Mouse (Mus musculus): ENCODE measurements around the gene Syde2.

Gene Syde2

DNA sequence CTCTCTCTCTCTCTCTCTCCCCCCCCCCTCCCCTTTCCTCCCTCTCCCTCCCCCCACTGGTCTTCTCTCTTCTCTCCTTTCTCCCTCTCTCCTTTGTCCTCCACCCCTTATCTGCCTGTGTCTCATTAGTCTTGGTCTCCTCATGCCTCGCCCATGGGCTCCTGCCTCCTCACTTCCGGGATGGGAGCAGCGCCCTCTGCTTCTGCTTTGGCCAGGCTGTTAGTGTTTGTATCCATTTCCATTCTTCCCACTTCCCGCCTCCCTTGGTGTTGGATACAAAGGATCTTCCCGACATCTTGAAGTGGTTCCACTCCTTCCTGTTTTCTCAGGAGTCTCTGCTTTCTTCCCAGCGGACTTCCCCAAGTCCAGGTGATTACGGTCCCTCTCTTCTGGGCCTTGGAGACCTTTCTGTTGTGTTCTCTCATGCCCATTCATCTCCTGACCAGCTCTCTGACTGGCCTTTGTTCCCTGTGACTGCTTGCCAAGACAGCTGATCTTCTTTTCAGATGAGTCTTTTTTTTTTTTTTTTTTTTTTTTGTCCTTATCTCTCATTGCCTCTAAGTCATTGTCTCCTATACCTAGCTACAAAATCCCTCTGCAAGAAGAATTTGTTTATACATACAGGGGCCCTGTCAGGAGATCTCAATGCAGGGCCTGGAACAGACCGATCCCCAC is 24.0 kb downstream of the Syde2 start:
- DNase-seq, result no peak

DNA sequence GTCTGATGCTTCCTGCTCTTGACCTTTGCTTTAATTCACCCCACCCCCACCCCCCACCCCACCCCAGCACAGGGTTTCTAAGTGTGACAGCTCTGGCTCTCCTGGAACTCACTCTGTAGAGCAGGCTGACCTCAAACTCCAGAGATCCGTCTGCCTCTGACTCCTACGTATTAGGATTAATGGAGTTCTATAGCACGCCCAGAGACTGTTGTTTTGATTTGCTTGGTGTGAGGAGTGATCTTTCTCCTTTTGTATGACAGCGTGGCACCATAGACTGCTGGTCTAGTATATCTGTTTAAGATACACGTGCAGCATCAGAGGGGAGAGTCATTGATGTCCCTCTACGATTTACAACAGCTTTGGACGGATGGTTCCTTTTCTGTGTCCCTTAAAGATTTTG is 25.8 kb downstream of the Syde2 start:
- no peak for DNase-seq

DNA sequence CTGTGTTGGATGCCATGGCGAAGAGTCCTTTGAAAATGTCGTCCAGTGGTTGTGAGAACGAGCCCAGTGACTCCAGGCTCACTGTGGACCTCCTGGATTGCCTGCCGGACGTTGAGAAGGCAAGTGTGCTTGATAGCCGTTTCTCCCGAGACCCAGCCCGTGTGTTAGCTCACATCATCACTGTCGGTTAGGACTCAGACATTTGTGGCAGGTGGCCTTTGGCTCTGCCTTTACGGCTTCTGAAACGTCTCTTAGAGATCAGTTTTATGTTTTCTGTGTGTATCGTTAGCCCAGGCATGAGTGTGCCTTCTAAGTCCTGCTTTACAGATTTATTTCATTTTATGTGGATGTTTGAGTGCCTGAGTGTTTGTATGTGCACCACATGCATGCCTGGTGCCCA is 26.7 kb downstream of the Syde2 start:
- DNase-seq, result no peak

DNA sequence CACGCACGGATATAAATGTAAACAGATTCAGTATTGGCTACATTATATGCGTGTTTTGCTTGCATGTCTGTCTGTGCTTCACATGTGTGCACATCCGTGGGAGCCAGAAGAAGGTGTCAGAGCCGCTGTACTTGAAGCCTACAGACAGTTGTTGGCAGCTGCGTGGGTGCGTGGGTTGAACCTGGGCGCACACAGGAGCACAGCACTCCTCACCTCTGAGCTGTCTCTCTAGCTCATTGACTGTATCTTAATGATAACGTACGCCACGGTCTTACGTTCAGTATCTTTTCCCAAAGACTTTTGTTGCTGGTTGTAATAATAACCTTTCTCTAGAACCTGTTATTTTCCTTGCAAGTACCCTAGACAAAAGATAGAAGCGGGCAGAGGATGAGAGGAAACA is 29.3 kb downstream of the Syde2 start:
- DNase-seq, result no peak

DNA sequence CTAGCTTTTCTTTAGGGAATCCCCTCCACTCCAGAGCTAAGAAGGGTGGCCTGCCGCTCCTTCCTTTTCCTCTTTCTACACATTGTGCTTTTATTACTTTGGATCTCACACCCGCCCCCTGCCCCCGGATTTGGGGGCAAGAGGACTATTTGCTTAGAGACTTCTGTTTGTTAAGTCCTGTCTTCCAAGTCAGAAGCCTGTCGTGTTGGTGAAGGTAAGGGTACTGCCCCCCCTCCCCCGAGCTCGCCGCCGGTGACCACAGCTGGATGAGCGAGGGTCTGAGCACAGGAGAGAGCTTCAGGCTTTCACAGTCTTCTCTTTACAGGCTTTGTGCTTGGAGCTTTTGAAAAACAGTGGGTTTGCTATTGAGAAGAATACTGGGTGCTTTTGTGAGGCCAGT is 29.9 kb downstream of the Syde2 start:
- no peak for DNase-seq

DNA sequence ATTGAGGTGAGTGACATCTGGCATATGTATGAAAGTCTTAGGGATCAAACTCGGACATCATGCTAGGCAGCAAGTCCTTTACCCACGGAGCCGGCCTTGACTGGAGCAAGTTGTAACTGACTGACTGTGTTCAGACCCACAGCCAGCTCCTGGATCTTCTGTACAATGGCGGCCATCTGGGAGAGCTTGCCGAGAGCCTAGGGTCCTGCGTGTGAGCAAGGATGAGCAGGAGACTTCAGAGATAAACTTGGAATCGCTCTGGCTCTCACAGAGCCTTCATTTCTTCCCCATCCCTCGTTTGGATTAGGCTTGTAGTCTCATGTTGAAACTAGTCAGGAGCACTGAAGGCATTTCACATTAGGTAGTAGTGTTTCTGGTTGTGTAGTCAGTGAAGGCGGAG is 34.6 kb downstream of the Syde2 start:
- DNase-seq, result no peak

DNA sequence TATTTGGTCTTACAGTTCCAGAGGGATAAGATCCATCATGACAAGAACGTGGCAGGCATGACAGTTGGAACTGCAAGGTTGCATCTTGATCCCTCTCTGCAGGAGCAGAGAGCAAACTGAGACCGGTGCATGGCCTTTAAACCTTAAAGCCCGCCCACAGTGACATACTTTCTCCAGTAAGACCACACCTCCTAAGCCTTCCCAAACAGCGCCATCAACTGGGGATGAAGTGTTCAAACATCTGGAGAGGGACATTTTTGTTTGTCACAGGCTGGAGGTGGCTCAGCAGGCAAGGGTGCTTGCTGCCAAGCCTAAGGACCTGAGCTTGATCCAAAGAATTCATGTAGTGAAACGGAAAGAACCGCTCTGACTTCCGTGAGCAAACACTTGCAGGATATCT is 37.1 kb downstream of the Syde2 start:
- DNase-seq, result no peak

DNA sequence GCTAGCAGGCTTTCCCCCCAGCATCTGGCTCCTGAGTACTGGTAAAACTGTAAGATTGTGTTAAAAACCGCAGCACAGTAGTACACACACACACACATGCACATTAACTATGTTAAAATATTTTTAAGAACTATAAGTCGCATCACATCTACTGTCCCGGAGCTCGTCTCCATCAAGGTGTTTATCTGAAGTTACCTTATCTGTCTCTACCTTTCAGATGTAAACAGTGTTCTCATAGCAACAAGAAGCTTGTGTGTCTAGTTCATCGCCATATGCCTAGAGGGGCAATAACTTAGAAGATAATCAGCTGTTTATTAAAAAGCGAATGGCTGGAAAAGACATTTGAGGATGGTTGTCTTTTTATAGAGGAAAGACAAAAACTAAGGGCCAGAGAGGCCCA is 37.8 kb downstream of the Syde2 start:
- DNase-seq, result no peak

DNA sequence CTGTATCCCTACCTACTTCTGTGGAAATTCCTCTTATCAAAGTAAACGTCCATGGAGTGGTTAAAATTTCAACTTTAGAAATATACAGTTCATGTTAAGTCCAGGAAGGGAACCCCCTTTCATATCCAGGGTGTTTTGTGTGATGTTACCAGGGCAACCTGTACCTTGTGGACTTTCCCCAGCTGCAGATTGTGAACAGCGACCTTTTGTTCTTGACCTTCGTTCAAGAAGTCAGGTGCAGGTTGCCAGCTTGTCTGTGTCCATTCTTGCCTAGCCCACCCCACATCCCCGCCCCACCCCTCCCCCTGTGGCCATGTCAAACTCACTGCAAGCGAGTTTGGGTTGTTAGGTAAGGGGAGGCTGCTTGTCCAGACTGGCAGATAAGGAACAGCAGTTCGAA is 39.4 kb downstream of the Syde2 start:
- DNase-seq, result no peak

DNA sequence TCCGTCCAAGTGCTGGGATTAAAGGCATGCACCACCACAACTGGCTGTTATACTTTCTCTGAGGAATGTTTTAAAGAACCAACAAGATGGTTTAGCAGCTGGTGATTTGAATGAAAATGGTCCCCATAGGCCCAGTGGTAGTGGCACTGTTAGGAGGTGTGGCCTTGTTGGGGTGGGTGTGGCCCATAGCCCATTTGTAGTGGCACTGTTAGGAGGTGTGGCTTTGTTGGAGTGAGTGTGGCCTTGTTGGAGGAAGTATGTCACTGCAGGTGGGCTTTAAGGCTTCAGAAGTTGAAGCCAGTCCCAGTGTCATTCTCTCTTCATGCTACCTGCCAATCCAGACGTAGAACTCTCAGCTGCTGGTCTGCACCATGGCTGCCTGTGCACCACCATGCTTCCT is 40.7 kb downstream of the Syde2 start:
- DNase-seq, result no peak

DNA sequence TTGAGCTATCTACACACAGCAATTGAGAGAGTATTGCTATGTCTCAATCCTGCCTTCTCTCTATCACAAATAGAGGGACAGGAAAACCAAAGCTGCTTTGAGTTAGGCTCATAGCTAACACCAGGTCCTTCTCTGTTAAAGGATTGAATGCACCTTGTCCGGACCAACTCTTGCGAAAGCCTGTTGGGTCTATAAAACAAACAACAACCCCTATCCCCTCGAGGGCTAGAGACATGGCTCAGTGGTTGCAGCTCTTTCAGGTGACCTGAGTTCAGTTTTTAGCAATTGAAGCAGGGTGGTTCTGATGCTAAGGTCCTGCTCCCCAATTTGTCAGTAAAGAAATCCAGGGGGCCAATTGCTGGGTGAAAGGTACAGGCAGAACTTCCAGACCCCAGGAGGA is 41.6 kb downstream of the Syde2 start:
- DNase-seq, result no peak

DNA sequence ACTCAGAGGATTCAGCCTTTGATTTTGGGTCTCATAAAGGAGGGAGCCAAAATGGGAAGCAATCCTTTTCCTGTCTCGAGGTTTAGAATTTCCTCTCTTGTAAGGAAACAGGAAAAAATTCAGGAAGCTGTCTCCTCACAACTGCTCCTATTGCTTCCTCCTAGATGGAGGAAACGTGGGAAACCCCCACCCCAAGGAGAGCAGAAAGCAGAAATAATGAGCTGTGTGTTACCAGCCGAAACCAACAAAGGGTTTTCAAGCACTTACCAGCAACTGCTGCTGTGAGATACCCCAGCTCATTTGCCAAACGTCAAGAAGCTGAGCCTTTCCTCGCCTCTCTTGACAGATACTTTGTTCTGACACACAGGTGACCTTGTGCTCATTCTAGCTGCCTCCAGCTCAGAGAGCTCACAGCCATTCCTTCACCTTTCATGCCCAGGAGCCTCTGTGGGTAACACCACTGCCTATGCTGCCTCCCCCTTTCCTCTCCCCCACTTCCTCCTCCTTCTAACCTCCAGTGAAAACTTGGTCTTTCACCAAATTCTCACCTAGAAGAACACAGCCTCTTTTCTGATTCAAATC is 42.7 kb downstream of the Syde2 start:
- DNase-seq, result no peak

DNA sequence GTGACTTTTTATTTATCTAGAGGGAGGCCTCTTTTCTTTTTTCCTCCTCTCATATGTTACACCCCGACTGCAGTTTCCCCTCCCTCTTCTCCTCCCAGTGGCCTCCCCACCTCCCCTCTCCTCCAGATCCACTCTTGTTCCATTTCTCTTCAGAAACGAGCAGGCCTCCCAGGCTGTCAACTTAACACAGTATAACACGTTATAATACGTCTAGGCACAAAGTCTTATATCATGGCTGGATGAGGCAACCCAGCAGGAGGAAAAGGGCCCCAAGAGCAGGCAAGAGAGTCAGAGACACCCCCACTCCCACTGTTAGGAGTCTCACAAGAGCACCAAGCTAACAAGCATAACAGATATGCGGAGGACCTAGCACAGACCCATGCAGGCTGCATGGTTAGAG is 45.3 kb downstream of the Syde2 start:
- no peak for DNase-seq

DNA sequence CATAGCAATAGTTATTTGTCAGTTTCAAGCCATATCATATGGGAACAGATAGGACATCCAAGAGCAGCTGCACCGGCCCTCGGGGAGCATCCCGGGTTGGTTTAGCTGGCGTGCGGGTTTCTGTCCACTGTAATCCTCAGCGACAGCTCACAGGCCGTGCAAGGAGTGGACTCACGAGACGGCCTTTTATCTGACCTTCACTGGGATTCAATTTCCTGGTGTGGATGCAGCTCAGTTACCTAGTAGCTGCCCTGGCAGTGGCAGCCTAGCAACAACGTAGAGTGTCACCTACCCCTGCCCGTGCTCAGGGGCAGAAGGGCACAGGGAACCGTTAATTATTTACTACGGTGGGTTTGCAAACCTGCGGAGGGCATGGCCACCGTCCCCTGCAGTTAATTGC is 50.2 kb downstream of the Syde2 start:
- no peak for DNase-seq

DNA sequence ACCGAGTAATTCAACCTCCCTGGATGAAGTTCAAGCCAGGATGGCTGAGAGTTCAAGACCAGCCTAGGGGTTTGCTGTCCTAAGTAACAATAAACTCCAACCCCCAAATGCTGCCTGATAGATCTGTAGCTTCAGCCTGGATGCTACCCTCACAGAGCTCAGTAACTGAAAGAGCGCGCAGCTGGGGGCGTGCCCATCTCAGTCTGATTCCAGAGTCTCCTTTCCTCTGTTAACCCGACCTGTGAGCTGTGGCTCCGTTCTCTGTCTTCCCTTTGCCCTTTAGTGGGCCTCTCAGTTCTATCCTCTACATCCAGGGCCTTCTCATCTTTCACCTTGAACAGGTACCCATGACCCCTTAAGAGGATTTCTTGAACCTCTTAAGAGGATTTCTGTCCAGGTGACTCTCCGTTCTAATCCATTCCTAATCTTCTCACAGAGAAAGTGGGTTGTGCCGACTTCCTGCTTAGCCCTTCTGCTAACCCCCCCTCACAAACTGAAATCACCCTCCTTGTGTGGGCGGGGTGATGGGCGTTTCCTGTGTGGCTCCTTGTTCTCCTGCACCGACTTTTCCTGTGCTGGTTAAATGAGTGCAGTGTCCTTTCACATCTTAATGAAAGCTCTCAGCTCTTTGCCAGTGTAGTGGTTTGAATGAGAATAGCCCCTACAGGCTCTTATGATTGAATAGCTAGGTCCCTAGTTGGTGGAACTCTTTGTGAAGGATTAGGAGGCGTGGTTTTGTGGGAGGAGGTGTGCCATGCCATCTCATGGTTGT is 51.6 kb downstream of the Syde2 start:
- no peak for DNase-seq

DNA sequence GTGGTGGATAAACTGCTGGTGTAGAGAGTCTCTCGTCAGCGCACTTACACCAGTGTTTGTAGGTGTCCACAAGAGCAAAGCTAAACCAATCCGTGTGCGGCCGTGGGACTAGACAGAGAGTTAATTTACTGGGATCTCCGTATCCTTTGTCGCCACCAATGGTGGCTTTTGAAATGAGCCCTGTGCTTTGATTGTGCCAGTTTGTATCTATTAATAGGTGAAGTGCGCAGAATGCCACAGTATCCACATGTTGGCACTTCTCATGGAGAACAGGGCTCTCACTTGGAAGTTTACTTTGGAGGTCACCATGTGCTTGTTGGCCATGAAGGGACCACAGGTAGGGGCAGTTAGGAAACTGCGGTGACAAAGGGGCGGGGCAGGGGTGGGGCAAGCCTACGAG is 53.7 kb downstream of the Syde2 start:
- no peak for DNase-seq

DNA sequence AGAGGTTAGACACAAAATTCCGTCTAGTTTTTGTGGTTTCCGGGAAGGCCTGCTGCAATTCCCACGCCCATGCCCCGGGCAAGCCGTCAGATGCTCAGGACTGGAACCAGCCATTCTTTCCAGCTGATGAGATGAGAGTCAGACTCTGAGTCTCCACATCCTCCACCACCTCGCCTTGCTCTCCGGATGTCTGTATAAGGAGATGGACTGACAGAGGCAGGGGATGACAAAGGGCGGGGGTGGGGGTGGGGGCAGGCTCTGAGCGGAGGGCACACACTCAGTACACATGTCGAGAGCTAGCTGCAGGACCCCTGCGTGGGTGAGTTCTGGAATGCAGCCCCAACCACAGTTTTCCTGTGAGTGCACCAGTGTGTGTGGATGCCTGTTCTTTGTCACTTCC is 57.3 kb downstream of the Syde2 start:
- no peak for DNase-seq

DNA sequence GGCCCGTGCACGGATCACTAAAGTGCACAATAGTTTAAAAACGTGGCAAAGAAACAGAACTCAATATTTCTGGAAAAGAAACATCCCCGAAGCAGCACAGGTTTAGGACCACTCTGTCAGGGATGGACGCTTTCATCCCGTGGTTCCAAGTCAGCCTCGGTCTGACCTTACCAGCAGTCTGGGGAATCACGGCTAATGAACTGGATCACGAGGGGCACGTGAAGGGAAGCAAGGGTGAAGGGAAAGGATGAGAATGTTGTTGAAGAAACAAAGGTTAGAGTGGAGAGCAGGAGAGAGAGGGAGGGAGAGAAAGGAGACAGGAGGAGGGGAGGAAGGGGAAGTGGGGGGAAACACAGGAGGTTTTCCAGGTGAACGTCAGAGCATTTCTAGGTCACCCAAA is 58.4 kb downstream of the Syde2 start:
- no peak for DNase-seq

DNA sequence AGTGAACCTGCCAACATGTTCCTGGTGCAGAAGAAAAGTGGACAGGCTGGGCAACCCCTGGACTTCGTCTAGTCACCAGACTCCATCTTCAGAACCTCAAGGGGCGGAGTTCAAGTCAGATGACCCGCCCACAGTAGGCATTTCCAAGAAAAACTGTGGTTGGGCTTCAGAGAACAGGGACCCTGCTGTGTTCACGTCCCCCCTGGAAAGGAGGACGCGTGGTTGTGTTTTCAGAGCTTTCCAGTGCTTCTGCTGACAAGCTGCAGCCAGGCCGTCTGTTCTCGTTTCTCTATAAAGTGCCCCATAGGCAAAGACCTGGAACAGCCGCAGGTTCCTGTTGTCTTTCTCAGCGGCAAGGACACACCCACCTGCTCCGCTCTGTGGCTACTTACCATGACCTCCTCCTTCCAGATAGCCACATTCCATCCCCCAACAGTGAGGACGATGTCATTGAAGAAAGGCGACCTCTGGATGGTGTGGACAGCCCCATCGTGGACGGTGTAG is 60.1 kb downstream of the Syde2 start:
- DNase-seq, result peak; percentile 28 to 37

DNA sequence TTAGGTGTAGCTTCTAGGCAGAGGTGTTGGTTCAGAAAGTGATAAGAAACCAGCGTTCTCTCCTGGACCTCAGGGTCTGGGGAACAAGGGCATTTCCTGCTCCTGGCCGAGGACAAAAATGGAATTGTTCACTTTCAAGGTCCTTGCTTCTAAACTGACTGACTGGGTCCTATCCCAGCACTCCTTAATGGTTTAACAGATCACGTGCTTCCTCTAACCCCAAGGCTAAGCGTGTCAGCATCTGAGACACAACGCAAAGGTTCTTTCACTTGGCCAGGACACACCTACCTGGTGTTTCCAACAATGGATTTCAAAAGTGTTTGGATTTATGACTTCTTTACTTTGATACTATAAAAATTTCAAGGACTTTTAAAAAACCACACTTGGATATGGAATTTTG is 62.3 kb downstream of the Syde2 start:
- no peak for DNase-seq

DNA sequence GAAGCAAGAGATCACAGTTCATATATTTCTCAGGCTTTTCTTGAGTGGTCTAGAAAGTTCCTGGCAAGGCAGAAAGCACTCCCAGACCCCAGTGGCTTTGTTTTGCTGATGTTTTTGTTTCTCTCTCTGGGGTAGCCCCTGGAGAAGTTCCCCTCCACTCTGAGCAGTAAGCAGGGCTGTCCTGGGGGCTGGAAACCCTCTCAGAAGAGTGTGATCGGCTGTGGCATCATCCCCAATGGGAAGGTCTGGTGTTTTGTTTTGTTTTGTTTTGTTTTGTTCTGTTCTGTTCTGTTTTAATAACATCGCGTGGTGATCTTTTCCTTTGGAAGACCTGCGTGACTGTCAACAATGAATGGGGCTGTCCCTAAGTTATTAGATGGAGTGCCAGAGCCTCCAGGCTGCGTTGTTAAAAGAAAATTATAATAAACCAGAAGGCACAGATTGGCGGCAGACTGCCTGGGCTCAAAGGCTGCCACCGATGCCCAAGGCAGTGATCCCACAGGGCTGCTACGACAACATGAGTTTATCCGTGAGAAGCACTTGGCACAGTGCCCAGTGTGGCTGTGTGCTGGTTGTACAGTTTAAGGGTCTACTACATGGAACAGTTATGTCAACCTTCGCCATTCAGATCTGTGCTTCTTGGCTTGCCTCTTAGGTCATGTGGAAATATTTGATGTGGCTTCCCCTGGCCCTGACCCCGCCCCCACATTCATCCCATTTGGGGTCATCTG is 63.8 kb downstream of the Syde2 start:
- DNase-seq, result no peak

DNA sequence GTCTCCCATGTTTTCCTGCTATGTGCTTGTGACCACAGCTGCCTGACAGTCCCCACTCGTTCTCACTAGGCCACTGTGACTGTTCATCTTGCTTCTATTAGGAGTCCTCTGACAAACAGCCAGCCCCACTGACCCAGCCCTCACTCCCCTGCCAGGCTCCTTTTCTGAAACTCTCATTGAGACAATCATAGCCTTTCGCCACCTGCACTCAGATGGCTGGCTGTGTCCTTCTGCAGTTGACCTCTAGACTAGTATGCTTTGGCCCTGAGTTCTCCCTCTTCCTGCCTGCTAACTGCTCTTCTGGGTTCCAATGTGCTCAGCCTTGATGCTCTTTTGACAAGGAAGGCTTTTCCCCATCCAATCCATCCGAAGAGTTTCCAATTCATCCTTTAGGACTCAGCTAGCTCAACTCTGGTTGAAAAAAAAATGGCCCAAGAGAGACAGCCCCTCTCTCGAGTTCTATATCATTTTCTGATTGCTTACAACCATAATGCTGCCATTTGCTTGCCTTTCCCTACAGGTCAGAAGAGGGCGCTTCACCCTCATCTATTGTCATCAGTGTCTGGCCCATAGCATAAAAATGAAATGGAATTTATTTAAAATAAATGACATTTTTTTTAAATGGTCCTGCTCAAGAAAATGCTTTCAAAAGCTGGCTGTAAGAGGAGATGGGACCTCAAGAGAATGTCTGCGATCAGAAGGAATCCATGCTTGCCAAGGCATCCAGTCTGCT is 65.6 kb downstream of the Syde2 start:
- no peak for DNase-seq

DNA sequence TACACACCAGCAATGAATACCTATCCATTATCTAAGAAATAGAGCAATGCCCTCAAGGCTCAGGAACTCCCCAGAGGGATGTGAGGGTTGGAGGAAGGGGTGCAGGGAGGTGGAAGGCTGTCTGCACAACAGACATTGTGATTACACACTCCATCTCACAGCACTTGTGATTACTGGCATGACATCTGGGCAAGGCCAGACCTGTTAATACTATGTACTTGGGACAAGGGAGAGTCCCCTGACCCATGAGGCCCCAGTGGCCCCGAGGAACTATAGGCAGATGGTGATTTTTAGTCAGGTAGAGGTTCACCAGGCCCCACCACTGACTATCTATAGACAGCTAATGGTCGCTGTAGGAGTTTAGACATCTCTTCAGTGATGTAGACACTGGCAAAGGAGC is 66.2 kb downstream of the Syde2 start:
- DNase-seq, result no peak

Measured in spleen, adult 18-20 months (tissue).